Mouse (Mus musculus) retina, adult 2 months (tissue): Measurements from ENCODE around the gene Etv5.

Experiments used
- DNase-seq: peaks from one replicate; pipeline ENCODE4 v3.0.0-alpha.2; 2012; ENCODE audit warnings: low read depth, low spot score

The Etv5 gene

DNA sequence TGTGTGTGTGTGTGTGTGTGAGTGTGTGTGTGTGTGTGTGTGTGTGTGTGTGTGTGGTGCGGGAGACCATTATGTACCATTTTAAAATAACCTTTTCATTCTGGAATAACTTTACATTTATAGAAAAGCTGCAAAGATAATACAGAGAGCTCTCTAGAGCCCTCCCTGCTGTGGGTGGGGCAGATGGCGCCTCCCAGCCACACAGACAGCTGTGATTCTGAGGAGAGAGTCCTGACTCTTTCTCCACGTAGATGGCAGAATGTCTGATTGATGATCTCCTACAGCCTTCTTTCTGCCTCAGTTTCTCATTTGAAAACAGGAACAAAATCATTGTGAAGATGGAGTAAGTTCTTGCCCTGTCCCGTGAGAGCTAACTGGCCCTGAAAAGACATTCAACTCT, 91.5 kb downstream of the Etv5 start:
- DNase-seq = no peak

DNA sequence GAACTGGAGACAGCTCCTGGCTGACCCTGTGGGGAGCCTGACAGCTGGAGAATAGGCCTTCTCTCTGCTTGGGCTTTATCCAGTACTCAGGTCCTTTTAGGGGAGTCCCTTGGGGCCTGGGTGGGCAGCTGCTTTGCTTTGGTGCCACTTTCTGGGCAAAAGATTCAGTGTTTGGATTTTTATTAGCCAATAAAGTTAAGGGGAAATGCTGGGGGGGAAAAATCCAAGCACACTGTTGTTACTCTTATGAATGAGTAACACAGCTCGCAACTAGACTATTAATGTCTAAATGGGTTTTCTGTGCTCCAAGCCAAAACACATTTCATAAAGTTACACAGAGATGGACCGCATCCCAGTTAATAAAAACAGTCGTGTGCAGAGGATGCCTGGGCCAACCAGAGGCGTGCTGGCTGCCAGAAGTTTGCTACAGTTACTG, 98.3 kb downstream of the Etv5 start:
- DNase-seq = no peak

DNA sequence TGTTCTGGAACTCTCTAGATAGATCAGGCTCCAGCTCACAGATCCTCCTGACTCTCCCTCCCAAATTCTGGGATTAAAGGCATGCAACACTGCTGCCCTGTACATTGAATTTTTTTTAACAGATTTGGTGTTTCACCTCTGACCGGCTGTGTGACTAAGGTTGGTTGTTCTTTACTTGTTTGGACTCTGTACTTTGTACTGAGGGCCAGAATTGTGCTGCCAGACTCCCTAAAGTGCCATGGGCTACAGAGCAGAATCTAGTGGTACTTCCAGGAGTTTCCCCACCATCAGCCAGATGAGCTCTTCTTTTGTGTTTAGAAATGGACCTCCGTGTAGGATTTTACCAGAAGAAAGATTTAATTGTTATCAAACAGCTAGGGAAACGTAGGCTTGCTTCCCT, 103.7 kb downstream of the Etv5 start:
- no peak for DNase-seq
